Mouse (Mus musculus) ZHBTc4 (cell line): Measurements from ENCODE around the gene Abcc9.

Experiments
- DNase-seq: peaks from one replicate; pipeline ENCODE4 v3.0.0-alpha.2; 2011; ENCODE audit warnings: low read depth, low spot score

The Abcc9 gene

GRCm38 (mm10) chr6:142616659-142617058 is 85.5 kb downstream of the Abcc9 start:
- DNase-seq, result no peak

GRCm38 (mm10) chr6:142614324-142614723 is 87.8 kb downstream of the Abcc9 start:
- DNase-seq, result no peak

DNA sequence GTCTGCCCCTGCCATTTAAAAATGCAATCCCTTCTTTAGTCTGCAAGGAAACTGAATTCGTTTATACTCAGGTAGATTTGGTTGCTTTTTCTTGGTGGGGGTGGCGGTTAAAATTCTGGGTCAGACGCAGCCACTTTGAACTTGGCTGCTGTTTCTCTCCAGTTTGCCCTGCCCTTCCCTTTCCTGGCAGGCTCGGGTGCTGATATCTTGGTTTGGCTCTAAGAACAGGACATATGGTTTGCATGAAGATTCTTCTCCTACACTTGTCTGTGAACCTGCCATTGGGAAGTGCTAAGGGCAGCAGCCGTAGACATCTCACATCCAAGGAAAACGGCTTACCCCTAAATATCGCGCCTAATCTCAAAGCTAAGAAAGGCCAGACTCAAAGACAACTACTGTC is 89.7 kb downstream of the Abcc9 start:
- no peak for DNase-seq

DNA sequence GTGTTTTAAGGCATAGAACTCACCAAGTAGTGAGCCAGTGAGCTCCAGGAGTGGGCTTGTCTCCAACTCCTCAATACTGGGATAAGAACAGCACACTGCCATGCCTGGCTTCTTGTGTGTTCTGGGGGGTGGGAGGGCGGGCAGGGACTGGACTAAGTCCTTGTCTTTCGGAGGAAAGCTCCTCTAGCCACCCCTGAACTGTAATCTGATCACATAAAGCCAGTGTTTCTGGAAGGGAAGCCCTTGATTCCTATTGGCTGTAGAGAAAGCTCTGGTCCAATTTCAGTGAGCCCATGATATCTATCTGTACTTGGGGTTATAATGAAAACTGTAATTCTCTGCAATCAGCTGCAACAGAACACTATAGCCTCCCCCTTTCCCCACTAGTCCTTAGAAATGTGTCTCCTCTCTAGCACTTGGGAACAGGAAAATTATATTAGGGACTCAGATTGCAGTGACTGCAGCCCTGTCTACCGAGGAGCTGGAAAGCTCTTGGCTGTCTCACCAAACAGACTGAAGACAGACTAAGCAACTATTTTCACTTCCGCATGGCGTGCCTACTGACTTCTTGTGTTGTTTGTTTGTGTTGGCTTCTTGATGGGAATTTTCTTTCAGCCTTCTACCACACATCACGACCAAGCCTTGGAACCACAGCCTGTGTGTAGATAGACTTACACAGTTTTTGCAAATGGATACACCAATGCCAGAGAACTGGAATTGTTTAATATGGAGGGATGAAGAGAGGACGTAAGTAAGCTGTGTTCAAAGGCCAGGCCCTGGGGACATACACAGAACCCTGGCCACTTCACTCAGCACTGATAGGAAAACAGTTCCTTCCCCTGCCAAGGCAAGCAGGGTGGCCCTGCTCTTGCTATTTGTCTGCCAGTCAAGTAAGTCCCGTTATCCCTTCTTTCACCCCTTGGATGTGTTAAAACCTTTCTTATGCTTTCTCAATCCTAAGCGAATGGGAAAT is 92.4 kb downstream of the Abcc9 start:
- DNase-seq, result no peak

DNA sequence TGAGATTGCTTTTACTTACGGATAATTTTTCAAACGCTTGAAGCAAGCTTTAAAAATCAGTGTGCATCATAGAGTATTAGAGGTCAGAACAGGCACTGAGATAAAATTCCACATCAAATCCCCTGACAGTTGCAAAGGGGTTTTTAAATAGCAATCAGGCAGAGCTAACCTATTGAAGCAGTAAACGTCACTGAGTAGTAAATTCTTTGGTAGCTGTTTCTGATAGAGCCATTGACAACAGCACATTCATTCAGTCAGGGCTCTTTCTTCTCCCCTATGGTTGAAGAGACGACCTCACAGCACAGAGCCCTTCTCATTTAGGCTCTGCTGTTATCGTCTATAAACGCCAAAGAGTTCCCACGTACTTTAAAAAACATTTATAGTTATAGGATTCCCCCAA is 95.0 kb downstream of the Abcc9 start:
- DNase-seq, result no peak

DNA sequence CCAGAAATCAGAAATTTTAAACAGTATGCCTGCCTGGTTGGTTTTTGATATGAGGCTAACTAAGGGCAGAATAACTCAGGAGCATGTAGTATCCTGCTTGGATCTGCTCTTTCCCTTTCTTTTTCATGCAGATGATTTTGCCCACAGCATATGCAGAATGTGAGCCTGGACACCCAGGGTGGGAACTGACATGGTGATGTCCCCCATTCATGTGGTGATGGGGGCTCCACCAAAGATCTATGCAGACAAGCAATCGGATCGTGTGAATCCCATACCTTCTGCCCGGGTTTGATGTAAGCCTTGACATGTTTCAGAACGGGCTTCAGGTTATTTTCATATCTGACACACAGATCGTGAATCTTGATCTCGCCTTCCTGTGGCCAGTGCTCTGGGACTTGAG is 99.3 kb downstream of the Abcc9 start:
- DNase-seq, result peak; percentile 64

DNA sequence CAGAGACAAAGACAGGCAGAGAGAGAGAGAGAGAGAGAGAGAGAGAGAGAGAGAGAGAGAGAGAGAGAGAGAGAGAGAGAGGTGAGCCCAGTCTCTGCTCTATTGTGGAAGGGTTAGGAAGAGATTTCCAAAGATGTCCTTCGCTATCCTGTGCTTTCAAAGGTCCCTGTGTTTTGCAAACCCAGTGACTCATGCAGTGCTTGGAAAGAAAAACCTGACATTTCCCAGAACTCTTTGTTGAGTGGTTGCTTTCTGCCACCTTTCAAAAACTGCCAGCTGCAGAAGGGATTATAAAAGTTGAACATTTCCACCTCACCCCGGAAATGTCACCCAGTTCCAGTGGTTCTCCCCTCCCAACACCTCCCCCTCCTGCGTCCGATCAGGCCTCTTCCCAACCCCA is 123.3 kb downstream of the Abcc9 start:
- no peak for DNase-seq

GRCm38 (mm10) chr6:142577801-142578200 is 124.3 kb downstream of the Abcc9 start:
- no peak for DNase-seq

- DNase-seq, result no peak
These were observed 129.2 kb downstream of the Abcc9 start for GRCm38 (mm10) chr6:142572876-142573275.

- DNase-seq, result peak; percentile 48
These were observed 130.3 kb downstream of the Abcc9 start for GRCm38 (mm10) chr6:142571629-142572360.

- peak; percentile 72 for DNase-seq
These were observed 131.0 kb downstream of the Abcc9 start, which contains the start of gene Kcnj8 for GRCm38 (mm10) chr6:142571055-142571618. Kcnj8 (minus strand) TSS chr6:142571614.

- peak; percentile 31 for DNase-seq
These were observed 131.9 kb downstream of the Abcc9 start for GRCm38 (mm10) chr6:142570046-142570770.

DNA sequence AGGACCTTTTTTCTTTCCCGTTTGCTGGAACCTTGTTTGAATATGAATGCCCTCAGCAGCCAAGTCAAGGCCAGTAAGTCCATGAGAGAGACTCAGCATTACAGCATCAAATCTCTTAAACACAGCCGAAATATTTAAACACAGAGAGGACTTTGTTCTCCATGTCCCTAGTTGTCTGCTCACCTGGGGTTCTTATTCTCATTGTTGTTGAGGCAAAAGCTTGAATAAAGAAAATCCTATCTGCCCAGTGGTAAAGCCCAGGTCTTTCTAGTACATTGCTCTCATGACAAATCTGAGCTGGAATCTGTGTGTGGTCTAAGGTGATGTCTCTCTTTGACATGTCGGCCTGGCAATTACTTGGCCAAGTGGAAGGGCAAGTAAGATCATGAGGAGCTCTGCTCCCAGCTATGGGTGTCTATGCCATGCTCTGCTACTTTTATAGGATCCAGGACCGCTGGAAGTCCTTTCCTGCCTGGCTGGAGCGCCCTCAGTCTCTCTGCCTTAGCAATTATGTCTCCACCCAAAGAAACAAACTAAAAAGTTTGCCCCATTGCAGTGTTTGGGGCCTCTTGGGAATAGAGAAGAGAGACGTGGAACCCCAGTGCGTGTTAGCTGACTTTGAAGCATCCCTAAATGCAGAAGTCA is 133.3 kb downstream of the Abcc9 start:
- no peak for DNase-seq

- no peak for DNase-seq
These were observed 134.7 kb downstream of the Abcc9 start for GRCm38 (mm10) chr6:142567452-142567851.

DNA sequence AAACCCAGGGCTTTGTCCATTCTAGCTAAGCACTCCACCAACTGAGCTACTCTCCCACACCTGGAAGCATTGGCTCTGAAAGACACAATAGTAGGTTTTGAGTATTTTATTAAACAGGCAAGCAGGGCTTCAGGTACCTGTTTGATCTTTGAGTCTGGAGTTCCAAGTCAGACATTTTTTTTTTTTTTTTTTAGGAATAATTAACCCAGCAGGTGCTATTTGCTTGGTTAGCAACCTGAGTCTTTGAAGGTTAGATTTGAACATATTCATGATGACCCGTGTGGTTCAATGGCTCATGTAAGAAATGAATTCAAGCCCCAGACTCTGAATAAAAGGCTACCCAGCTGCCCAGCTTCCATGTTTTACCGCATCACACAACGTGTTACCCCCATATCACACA is 137.4 kb downstream of the Abcc9 start:
- DNase-seq, result no peak

- DNase-seq, result no peak
These were observed 141.0 kb downstream of the Abcc9 start for GRCm38 (mm10) chr6:142561151-142561550.

DNA sequence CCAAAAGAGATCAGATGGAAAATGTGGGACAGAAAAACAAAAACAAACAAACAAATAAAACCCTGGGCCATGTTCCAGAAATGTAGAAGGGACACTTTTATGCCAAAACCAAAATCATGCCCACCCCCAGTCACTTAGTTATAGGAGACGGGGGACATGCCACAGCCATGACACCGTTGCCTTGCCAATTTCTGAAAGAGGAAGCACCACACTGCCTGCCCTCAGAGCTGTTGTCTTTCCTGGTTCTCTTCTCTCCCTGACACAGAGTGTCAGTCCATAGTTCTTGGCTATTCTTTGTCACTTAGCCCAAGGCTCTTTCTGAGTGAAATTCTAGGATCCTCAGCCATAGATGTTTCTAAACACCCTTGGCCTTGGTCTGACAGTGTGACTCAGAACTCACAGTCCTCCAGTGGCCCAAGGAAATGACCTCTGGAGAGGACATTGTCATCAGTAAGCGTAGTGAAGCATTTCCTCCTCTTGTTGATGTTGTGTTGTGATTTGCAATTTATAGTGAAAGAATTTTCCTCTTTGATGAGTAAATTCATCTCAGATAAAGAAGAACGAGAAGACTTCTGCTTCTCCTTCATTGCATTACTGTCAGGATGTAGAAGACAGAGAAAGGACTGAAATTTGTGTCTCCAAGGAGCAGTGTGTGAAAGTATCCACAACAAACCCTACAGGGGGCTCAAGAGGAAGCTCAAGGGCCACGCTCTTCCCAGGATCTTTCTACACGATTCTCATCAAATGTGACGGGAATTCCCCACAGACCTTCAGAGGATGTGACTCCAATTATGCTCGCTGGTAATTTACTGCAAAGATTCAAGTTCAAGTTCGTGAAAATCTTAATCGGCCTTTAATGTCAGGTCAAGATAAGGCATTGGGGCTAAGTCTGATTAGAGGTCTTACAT is 143.1 kb downstream of the Abcc9 start:
- no peak for DNase-seq

DNA sequence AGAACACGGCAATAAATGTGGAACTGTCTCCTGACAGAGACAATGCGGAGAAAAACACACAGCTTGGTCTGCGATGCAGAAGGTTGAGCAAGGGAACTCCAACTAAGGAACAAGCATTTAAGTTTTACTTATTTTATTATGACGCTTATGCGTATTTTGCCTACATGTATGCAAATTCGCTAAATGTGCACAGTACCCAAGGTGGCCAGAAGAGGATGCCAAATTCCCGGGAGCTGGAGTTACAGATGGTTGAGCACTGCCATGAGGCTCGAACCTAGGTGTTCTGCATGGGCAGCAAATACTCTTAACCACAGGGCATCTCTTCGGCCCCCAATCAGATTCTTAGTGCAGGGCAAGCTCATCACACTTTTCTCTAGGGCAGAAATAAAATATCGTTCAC is 144.0 kb downstream of the Abcc9 start:
- no peak for DNase-seq

DNA sequence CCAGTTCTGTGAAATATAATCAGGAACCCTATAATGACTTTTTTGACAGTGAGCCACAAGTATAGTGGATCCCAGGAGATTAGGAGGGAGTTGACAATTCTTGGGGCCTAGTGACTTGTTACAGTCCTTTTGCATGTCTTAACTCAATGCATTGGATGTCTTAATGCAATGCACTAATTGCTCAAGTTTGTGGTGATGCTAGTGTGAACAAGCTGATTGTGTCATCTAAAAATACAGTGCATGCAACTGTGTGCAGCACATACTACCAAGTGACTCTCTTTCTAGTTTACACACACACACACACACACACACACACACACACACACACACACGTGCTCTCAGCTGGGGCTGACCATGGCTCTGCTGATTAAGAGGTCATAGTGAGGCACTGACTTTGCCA is 146.1 kb downstream of the Abcc9 start:
- DNase-seq, result no peak

DNA sequence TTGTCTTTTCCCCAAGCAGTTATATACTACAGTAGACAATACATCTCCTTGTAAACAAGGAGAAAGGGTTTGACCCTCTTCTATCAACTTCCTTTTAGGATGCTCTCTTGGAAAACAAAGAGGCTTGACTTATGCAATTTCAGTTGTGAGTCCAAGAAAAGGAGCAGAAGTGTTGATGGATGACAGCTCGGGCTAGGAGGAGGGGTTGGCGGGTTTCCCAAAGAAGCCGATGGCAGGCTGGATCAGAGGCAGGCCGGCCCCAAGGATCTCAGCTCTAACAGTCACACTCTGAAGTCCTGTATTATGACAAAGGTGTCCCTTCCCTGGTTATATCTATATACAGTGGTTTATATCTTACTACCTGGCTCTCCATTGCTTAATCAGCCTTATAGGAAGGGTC is 150.6 kb downstream of the Abcc9 start:
- DNase-seq, result no peak
